Mouse (Mus musculus): ENCODE measurements around the gene B230104I21Rik. TPM values are rescaled to one million over a fixed set of nuclear protein-coding genes. Genes with fewer than 3 reads are reported as not detected.

Gene B230104I21Rik
- polyA plus RNA-seq, 1 experiment from 2014 or later = not detected

- H3K27ac ChIP-seq (ENCODE audit: low read depth, low read length) = no peak overlapping the region
- H3K36me3 ChIP-seq (ENCODE audit: control insufficient read depth, insufficient read depth, low read length) = no peaks in the 10 kb centered on the region
- no peaks in the 10 kb centered on the region for H3K27me3 ChIP-seq (ENCODE audit: control insufficient read depth, insufficient read depth, low read length)
- H3K4me1 ChIP-seq (ENCODE audit: control insufficient read depth, insufficient read depth, low read length) = no peaks in the 10 kb centered on the region
- 95% methylated on average over 2 of the region's 2 CpGs for WGBS
- H3K9ac ChIP-seq (replicated peaks; ENCODE audit: low read depth, low read length) = no peak overlapping the region
- no peaks in the 10 kb centered on the region for H3K9me3 ChIP-seq (ENCODE audit: control insufficient read depth, low read length)
- H3K4me3 ChIP-seq (ENCODE audit: low read depth, low read length) = no peak overlapping the region
- no peak for ATAC-seq (ENCODE audit: low read depth)
- H3K4me2 ChIP-seq (ENCODE audit: low read depth, low read length) = no peak overlapping the region
Measured at GRCm38 (mm10) chr4:154378876-154379275, 42.9 kb downstream of the B230104I21Rik start.

GRCm38 (mm10) chr4:154385208-154385607 is 49.3 kb downstream of the B230104I21Rik start:
- no peak for ATAC-seq (ENCODE audit: low read depth)

GRCm38 (mm10) chr4:154385918-154386317 is 50.0 kb downstream of the B230104I21Rik start:
- 82% methylated on average over 2 of the region's 2 CpGs for WGBS
- no peaks in the 10 kb centered on the region for H3K36me3 ChIP-seq (ENCODE audit: control insufficient read depth, insufficient read depth, low read length)
- no peak overlapping the region for H3K4me2 ChIP-seq (ENCODE audit: low read depth, low read length)
- no peaks in the 10 kb centered on the region for H3K27me3 ChIP-seq (ENCODE audit: control insufficient read depth, insufficient read depth, low read length)
- no peak overlapping the region for H3K9ac ChIP-seq (replicated peaks; ENCODE audit: low read depth, low read length)
- H3K27ac ChIP-seq (ENCODE audit: low read depth, low read length) = no peak overlapping the region
- no peaks in the 10 kb centered on the region for H3K9me3 ChIP-seq (ENCODE audit: control insufficient read depth, low read length)
- ATAC-seq (ENCODE audit: low read depth) = no peak
- no peak overlapping the region for H3K4me3 ChIP-seq (ENCODE audit: low read depth, low read length)
- peaks cover 16% of the 10 kb centered on the region for H3K4me1 ChIP-seq (ENCODE audit: control insufficient read depth, insufficient read depth, low read length)

More at GRCm38 (mm10) chr4:154385208-154385607, 49.3 kb downstream of the B230104I21Rik start:
- Histone ChIP-seq H3K4me3 (ENCODE audit: low read depth, low read length) (no peak overlapping the region), H3K27me3 (ENCODE audit: control insufficient read depth, insufficient read depth, low read length) (no peaks in the 10 kb centered on the region), H3K9me3 (ENCODE audit: control insufficient read depth, low read length) (no peaks in the 10 kb centered on the region), H3K4me1 (ENCODE audit: control insufficient read depth, insufficient read depth, low read length) (peaks cover 9% of the 10 kb centered on the region), H3K9ac (replicated peaks; ENCODE audit: low read depth, low read length) (no peak overlapping the region), H3K4me2 (ENCODE audit: low read depth, low read length) (no peak overlapping the region), H3K36me3 (ENCODE audit: control insufficient read depth, insufficient read depth, low read length) (no peaks in the 10 kb centered on the region), H3K27ac (ENCODE audit: low read depth, low read length) (no peak overlapping the region)
- 57% methylated on average over 8 of the region's 8 CpGs for WGBS

GRCm38 (mm10) chr4:154386810-154387209 is 50.9 kb downstream of the B230104I21Rik start:
- H3K36me3 ChIP-seq (ENCODE audit: control insufficient read depth, insufficient read depth, low read length) = no peaks in the 10 kb centered on the region
- no peak for ATAC-seq (ENCODE audit: low read depth)
- H3K4me1 ChIP-seq (ENCODE audit: control insufficient read depth, insufficient read depth, low read length) = peaks cover 19% of the 10 kb centered on the region
- H3K27ac ChIP-seq (ENCODE audit: low read depth, low read length) = no peak overlapping the region
- no peak overlapping the region for H3K4me3 ChIP-seq (ENCODE audit: low read depth, low read length)
- no peak overlapping the region for H3K9ac ChIP-seq (replicated peaks; ENCODE audit: low read depth, low read length)
- 48% methylated on average over 8 of the region's 8 CpGs for WGBS
- H3K4me2 ChIP-seq (ENCODE audit: low read depth, low read length) = no peak overlapping the region
- H3K9me3 ChIP-seq (ENCODE audit: control insufficient read depth, low read length) = no peaks in the 10 kb centered on the region
- H3K27me3 ChIP-seq (ENCODE audit: control insufficient read depth, insufficient read depth, low read length) = no peaks in the 10 kb centered on the region

GRCm38 (mm10) chr4:154389641-154390040 is 53.7 kb downstream of the B230104I21Rik start:
- H3K4me2 ChIP-seq (ENCODE audit: low read depth, low read length) = no peak overlapping the region
- H3K4me1 ChIP-seq (ENCODE audit: control insufficient read depth, insufficient read depth, low read length) = peaks cover 22% of the 10 kb centered on the region
- no peaks in the 10 kb centered on the region for H3K36me3 ChIP-seq (ENCODE audit: control insufficient read depth, insufficient read depth, low read length)
- H3K9ac ChIP-seq (replicated peaks; ENCODE audit: low read depth, low read length) = no peak overlapping the region
- no peaks in the 10 kb centered on the region for H3K27me3 ChIP-seq (ENCODE audit: control insufficient read depth, insufficient read depth, low read length)
- no peaks in the 10 kb centered on the region for H3K9me3 ChIP-seq (ENCODE audit: control insufficient read depth, low read length)
- ATAC-seq (ENCODE audit: low read depth) = no peak
- 41% methylated on average over 2 of the region's 2 CpGs for WGBS
- H3K27ac ChIP-seq (ENCODE audit: low read depth, low read length) = 0 out of 2 replicates have a peak overlapping the region, but pooled peaks have one; percentile 7
- H3K4me3 ChIP-seq (ENCODE audit: low read depth, low read length) = no peak overlapping the region

GRCm38 (mm10) chr4:154390333-154391080 is 54.6 kb downstream of the B230104I21Rik start:
- no peak overlapping the region for H3K4me3 ChIP-seq (ENCODE audit: low read depth, low read length)
- WGBS = 6% methylated on average over 20 of the region's 20 CpGs
- H3K4me2 ChIP-seq (ENCODE audit: low read depth, low read length) = no peak overlapping the region
- H3K27me3 ChIP-seq (ENCODE audit: control insufficient read depth, insufficient read depth, low read length) = no peaks in the 10 kb centered on the region
- no peak overlapping the region; the same call in 1 of the 2 replicates for H3K9ac ChIP-seq (replicated peaks; ENCODE audit: low read depth, low read length)
- H3K4me1 ChIP-seq (ENCODE audit: control insufficient read depth, insufficient read depth, low read length) = peaks cover 22% of the 10 kb centered on the region
- no peaks in the 10 kb centered on the region for H3K36me3 ChIP-seq (ENCODE audit: control insufficient read depth, insufficient read depth, low read length)
- H3K9me3 ChIP-seq (ENCODE audit: control insufficient read depth, low read length) = no peaks in the 10 kb centered on the region
- ATAC-seq (ENCODE audit: low read depth) = peak; percentile 49; the same call in 1 of the 2 replicates
- no peak overlapping the region for H3K27ac ChIP-seq (ENCODE audit: low read depth, low read length)

GRCm38 (mm10) chr4:154392641-154393040 is 56.7 kb downstream of the B230104I21Rik start:
- Histone ChIP-seq H3K9ac (replicated peaks; ENCODE audit: low read depth, low read length) (no peak overlapping the region), H3K4me3 (ENCODE audit: low read depth, low read length) (no peak overlapping the region), H3K36me3 (ENCODE audit: control insufficient read depth, insufficient read depth, low read length) (no peaks in the 10 kb centered on the region), H3K4me1 (ENCODE audit: control insufficient read depth, insufficient read depth, low read length) (peaks cover 20% of the 10 kb centered on the region), H3K27me3 (ENCODE audit: control insufficient read depth, insufficient read depth, low read length) (no peaks in the 10 kb centered on the region), H3K27ac (ENCODE audit: low read depth, low read length) (no peak overlapping the region), H3K9me3 (ENCODE audit: control insufficient read depth, low read length) (no peaks in the 10 kb centered on the region), H3K4me2 (ENCODE audit: low read depth, low read length) (no peak overlapping the region)
- no peak for ATAC-seq (ENCODE audit: low read depth)
- WGBS = 79% methylated on average over 1 of the region's 1 CpGs

- Histone ChIP-seq H3K9ac (replicated peaks; ENCODE audit: low read depth, low read length) (no peak overlapping the region), H3K9me3 (ENCODE audit: control insufficient read depth, low read length) (no peaks in the 10 kb centered on the region), H3K4me3 (ENCODE audit: low read depth, low read length) (no peak overlapping the region), H3K27ac (ENCODE audit: low read depth, low read length) (no peak overlapping the region), H3K36me3 (ENCODE audit: control insufficient read depth, insufficient read depth, low read length) (no peaks in the 10 kb centered on the region), H3K27me3 (ENCODE audit: control insufficient read depth, insufficient read depth, low read length) (no peaks in the 10 kb centered on the region), H3K4me1 (ENCODE audit: control insufficient read depth, insufficient read depth, low read length) (peaks cover 20% of the 10 kb centered on the region), H3K4me2 (ENCODE audit: low read depth, low read length) (no peak overlapping the region)
- 37% methylated on average over 18 of the region's 18 CpGs for WGBS
- ATAC-seq (ENCODE audit: low read depth) = no peak
Measured at GRCm38 (mm10) chr4:154393196-154394122, 57.5 kb downstream of the B230104I21Rik start.

Data from neural tube, embryonic 14.5 days (tissue).